ENCODE assay signal across 21 mouse cellular contexts in genomic region chr9:87193721-87194120, GRCm38 (mm10). TPM values are rescaled to one million over a fixed set of nuclear protein-coding genes. Genes with fewer than 3 reads are reported as not detected.
"Had no signal": no experiment of that assay in that cellular context is flagged by ENCODE, and none has a peak within 500 bp of the region (broad histone marks: within the 10 kb centered on the region; RNA-seq: fewer than 3 reads in every experiment).

No protein-coding gene starts in this region.

- DNase-seq: kidney, postnatal 25 days; layer of hippocampus, postnatal 36 days; liver, embryonic 13.5 days; lung, adult 2 months; lung, postnatal 14 days; lung, postnatal 4 days; retina, postnatal 1 day; right cerebral cortex, postnatal 25 days; spleen, adult 18-20 months; thymus, adult 18-20 months; thymus, postnatal 36 days had no signal

- ATAC-seq: midbrain, embryonic 16.5 days had no signal

- H3K4me2 ChIP-seq: liver, embryonic 13.5 days; midbrain, embryonic 12.5 days; neural tube, embryonic 13.5 days had no signal

- H3K4me1 ChIP-seq: liver, embryonic 13.5 days; midbrain, embryonic 12.5 days; neural tube, embryonic 13.5 days had no signal

- H3K4me3 ChIP-seq: layer of hippocampus, adult 2 months; left cerebral cortex, adult 2 months; liver, embryonic 13.5 days; midbrain, embryonic 12.5 days; myocyte; neural tube, embryonic 13.5 days had no signal

- H3K27ac ChIP-seq: kidney, postnatal 0 days; layer of hippocampus, adult 2 months; left cerebral cortex, adult 2 months; liver, embryonic 13.5 days; midbrain, embryonic 12.5 days; neural tube, embryonic 13.5 days had no signal

- H3K9ac ChIP-seq: liver, embryonic 13.5 days; midbrain, embryonic 12.5 days; neural tube, embryonic 13.5 days had no signal

- H3K27me3 ChIP-seq: liver, embryonic 13.5 days; midbrain, embryonic 12.5 days; neural tube, embryonic 13.5 days had no signal

RNA-seq across cellular contexts. Expression of gene Mrap2, which starts 49.6 kb away (rescaled TPM):
- polyA plus RNA-seq: kidney, embryonic 14.5 days; liver, adult 2 months; liver, embryonic 13.5 days; liver, embryonic 16.5 days had no signal
